Mouse (Mus musculus): ENCODE results near the gene Rps15.

The Rps15 gene

DNA sequence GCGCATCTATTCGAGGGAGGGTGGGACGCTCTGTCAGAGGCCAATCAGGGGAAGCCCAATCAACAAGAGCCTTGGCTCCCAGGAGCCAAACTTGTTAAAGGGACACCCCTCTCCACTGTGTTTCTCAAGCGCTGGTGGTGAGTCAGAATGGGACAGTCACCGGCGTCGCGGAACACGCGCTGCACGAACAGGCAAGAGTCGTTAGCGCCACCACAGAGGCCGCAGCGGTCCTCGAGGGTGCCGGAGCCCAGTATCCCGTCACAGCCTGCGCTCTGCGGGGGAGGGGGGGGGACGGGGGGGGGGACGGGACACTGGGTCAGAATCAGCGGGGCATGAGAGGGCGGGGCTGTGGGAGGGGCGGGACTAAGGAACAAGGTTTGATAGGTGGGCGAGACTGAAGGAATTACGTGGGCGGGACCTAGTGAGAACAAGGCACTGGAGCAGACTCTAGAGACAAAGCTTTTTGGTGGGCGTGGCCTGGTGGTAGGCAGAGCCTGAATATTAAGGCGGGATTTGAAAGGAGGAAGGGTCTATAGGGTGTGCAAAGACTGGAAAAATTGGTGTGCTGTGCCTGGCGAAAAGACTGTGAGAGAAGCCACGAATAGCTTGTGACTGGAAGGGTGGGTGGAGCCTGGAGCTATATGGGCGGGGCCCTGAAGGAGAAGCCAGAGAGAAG is 50.6 kb downstream of the Rps15 start:
- DNase-seq: no peak

- no peak for DNase-seq
Observed at GRCm38 (mm10) chr10:80343425-80343895, 51.2 kb downstream of the Rps15 start.
